Mouse (Mus musculus) brain, adult 2 months (tissue): ENCODE data around the gene Dctn5.

ENCODE experiments used
- DNase-seq: peaks from one replicate; pipeline ENCODE4 v3.0.0; 2011; ENCODE audit warnings: low read depth, low spot score

Dctn5 gene

DNA sequence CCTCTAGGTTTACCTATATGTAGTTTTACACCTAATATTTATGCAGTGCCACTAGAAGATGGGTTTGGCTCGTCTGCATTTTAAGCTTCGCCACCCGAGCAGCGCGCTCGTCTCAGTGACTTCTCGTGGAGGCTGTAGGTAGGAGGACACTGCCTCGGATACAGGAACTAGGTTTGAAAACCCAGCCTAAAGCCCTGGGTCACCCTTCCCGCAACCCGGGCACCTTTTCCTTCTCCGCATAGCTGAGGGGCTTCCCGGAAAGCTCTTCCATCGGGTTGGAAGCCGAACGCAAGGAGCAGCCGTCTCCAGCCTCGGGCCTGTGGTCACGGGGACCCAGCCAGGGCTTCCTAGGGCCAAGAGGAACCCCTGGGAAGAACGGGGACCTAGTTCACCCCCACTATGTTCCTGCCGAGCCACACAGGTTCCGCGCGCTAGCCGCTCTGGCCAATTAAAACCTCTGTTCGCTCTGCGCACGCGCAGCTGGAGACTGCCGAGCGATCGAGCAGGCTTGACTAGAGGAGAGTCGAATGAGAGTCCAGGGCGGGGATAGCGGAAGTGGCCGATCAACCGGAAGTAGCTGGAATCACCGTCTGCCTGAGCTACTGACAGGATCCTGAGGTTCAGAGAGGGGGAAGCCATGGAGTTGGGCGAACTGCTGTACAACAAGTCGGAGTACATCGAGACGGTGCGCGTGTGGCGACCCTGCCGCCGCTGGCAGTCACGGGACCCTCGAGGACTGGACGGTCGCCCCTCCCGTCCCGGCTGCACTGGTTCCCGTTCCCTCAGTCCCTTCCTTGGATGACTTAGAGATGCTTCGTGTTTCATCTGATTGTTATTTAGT, at the start of gene Dctn5, which contains the start of gene Palb2:
Gene Dctn5, plus strand, starts transcription at position 545 of the 841 bp plus-strand sequence.
Gene Palb2, minus strand, starts transcription at position 489 of the 841 bp plus-strand sequence.
- DNase-seq, result peak; percentile 98

DNA sequence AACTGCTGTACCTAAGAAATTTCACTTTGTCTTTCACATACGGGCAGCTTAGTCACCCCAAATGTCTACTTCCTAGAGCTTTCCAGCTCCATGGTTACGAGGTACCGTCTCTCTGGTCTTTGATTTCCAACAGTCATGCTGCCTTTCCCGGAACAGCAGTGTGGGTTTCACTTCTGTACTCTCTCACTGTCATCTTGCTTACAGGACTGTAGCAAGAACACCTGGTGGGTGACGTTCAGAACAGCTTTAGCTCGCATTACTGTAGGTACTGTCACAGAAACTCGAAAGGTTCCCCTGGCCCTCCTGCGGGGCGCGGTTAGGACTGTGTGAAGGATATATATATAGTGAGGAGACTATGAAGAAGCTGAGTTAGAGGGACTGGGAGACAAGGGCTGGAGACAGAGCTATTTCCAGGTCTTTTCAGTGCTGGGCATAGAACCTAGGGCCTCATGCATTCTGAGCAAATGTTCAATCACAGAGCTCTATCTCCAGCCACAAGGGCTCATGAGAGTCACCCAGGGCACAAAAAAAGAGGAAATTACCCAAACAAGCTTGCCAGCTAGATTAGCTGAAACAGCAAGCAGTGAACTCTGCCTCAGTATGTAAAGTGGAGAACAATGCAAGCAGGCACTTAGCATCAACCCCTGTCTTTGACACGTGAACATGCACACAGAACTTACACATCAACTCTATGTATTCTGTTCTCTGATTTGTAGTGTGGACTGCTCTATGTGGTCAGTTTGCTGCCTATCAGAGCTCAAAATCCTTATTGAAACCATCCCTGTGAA, 45.5 kb upstream of the Dctn5 start:
- peak; percentile 32 for DNase-seq

DNA sequence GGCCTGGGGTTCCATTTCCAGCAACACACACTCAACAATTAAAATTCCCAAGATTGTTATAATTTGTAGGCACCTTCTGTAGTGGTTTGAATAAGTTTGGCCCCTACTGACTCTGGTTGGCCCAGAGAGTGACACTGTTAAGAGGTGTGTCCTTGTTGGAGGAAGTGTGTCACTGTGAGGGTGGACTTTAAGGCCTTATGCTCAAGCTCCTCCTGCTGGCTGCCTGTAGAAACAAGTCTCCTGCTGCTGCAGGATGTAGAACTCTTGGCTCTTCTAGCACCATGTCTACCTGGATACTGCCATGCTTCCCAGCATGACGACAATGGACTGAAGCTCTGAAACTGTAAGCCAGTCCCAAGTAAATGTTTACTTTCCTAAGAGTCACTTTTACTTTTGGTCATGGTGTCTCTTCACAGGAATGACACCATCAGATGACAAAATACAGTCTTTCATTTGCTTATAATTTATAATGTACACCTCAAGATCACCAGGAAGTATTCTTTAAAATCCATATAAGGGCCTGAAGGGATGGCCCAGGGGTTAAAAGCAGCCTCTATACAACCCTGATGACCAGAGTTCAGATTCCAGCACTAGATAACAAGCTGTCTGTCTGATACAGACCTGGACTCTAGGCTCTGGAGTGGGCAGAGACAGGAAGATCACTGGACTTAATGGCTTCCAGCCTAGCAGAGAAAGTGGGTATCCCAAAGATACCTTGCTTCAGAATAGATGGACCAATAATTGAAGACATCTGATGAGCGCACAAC, 38.1 kb upstream of the Dctn5 start:
- DNase-seq, result no peak

DNA sequence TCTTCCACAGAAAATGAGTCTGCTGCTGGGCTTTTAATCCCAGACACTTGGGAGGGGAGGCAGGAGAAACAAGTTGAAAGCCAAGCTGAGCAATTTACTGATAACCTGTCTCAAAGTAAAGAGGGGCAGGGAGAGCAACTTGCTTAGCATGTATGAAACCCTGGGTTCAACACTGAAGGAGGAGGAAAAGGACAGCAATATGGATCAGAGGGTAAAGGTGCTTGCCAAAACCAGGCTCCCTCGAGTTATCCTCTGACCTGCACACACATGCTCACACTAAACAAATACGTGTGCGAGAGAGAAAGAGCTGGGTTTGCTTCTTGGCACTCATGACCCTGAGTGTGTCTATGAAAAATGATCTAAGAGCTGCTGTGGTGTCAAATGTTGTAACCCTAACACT, 34.8 kb upstream of the Dctn5 start:
- DNase-seq, result no peak

DNA sequence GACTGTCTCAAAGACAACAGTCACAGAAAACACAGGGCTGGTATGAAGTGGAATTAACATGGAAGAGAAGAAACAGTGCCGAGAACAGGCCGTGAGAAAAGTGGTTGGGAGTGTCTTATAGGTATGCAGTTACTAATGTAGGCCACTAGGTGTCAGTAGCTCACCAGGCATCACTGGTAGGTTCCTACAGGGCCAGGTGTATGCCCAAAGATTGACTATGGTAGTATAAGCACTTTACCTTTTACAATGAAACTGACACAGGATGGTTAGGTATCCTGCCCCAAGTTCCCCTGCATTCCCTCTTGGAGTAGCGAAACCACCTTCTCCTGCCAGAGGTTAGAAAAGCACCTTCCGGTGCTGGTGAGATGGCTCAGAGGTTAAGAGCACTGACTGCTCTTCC, 33.6 kb upstream of the Dctn5 start:
- DNase-seq, result peak; percentile 69

DNA sequence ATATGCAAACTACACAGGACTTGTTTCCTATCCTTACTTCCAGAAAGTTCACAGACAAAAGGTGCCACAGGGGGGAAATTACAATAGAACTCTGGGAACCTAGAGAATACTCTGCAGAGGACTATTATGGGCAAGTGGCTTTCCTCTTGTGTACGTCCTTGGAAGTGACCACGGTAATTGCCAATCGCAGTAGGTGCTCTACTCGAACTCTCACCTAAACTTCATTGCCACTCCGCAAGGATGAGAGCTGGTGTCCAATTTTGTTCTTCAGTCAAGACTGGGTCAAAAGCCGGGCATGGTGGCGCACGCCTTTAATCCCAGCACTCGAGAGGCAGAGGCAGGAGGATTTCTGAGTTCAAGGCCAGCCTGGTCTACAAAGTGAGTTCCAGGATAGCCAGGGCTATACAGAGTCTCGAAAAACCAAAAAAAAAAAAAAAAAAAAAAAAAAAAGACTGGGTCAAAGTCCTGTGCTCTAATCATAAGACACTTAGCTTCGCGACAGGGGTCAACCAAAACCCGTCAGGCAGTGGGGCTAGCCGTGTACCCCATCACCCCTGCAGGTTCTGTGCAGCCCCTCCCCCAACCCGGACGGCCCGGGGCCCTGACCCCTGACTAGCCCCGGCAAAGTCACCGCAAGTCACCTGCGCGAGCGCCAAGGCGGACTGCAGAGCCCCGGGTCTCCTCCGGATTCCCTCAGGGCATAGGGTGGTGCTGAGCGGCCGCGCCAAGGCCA, 31.7 kb upstream of the Dctn5 start:
- peak; percentile 31 for DNase-seq

DNA sequence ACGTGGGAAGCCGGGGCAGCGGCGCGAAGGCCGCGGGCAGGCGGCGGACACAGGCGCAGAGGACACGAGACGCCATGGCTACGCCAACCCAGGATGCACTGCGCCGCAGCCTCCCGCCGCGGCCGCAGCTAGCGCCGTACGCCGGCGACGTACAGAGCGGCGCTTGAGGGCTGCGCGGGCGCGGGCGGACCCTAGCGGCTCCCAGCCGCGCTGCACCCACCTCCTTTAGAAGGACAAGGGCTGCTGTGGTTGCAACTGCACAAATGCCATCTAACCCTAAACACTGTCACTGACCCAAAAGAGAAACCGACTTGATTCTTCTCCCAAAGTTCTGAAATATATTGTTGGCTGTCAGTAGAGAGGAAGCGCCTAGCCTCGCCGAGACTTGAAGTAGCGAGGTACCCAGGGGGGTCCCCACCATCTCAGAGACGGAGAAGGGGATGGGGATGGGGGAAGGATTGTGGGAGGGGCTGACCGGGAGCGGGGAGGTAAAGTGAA, 31.0 kb upstream of the Dctn5 start, which contains the start of gene Ndufab1:
Gene Ndufab1, minus strand, starts transcription at position 140 of the 498 bp plus-strand sequence.
- peak; percentile 97 for DNase-seq

DNA sequence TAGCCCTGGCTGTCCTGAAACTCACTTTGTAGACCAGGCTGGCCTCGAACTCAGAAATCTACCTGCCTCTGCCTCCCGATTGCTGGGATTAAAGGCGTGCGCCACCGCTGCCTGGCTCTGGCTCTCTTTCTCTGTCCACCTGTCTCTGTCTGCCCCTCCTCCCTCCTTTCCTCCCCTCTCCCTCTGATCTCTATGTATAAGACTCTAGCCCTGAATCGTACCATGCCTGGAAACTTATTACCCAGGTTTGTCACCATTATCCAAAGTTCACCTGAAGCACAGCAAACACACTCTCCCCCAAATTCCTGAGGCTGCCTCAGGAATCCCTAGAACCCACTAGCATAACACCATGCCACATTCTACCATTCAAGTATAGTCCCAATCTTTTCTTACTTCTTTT, 24.6 kb upstream of the Dctn5 start:
- DNase-seq, result no peak

DNA sequence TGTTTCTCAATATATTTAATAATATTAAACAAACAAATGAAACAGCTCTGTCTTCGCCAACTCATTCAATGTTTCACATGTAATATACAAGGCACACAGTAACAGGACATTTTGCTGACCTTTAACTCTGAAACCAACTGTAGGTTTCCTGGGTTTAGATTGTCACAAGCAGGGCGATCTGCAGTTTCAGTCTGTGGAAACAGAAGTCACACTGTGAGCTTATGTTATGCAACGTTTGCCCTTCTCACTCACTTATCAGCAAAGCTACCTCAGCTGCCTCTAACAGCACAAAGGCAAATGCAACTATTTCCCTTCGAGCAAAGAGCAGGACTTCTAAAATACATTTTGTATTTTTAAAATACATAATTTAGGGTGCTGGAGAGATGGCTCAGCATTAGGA, 9.3 kb upstream of the Dctn5 start:
- no peak for DNase-seq

DNA sequence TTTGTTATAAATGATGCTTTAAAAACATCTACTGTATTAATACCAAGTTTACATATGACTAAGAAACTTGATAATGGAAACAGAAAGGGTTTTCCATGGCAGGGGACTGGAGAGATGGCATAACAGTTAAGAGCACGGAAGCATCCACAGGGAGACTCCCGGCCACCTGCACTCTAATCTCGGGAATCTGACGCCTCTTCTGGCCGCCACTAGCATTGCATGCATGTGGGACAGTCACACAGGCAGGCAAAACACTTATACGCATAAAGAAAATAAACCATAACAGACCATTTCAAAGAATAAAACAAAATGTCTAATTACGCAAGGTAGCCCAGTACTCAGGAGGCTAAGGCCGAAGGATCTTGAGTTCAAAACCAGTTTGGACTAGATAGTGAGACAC, 7.2 kb upstream of the Dctn5 start:
- no peak for DNase-seq

DNA sequence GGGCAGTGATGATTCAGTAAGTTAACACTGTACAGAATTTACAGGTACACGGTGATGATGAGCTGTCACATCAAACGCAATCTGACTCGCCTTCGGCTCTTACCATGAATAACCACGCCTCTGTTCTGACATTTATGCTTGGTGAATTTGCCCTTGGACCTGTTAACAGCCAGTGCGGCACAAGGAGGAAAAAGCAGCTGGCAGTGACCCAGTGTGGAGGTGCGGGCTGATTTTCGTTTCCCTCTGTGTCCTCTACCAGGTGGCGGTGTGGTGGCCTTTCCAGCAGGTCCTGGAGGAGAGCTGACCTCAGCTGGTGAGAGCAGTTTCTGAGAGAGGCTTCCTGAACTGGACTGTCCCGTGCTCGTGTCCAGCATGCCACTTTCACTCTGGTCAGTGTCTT, 5.9 kb upstream of the Dctn5 start:
- DNase-seq, result no peak

DNA sequence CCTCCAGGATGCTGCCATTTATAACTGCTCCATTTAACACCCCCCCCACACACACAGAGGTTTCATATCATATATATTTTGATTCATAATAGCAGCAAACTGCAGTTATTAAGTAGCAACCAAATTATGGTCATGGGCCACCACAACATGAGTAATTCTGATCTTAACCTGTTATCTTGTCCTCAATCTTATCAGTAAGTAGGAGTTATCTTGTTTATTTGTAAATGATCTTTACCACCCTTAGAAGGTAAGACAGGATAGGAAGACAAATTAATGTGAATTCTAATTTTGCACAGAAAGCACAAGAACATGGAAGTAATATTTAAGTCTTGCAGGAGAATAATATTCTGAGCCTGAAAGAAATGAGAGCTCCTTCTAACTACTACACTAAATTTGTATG, 1.0 kb upstream of the Dctn5 start:
- no peak for DNase-seq

DNA sequence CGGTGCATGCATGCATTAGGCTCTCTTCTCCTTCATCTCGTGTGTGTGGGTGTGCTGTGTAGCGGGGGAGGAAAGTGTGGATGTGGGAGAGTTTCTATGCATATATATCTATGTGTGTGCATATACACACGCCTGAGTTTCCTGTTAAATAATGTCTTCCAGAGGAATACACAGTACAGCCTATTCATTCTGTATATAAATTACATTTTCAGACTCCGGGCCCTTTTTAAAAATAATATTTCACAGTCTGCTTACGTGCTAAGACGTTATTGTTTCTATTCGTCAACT, 441 bp downstream of the Dctn5 start:
- DNase-seq, result no peak

DNA sequence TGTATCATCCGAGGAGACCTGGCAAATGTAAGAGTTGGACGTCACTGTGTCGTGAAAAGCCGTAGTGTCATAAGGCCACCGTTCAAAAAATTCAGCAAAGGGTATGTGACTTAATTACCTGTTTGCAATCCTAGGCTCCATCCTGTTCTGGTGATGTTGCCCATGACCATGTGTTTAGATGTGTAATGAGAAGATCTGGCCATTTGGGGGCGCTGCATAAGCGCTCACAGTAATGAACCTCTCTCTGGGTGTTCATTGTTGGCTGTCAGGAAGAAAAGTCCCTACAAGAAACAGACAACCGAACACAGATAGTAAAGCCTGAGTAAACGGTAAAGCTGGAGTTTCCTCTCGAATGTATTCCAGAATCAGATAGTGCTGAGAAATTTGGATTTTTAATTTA, 2.2 kb downstream of the Dctn5 start:
- no peak for DNase-seq

DNA sequence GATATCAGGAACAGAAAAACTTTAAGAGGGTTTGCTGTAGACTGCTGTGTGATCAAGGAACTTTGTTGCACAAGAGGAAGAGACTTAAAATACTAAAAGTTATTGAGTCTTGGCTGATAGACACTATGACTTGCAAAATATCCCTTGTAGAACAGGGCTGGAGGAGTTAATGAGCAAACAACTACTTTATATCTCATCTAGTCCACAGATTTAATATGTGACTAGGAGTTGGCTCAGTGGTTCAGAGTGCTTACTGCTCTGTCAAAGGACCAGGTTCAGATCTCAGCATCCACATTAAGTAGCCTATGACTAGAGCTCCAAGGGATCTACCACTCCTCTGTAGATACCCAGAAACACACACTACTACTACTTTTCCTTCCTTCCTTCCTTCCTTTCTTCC, 4.2 kb downstream of the Dctn5 start:
- no peak for DNase-seq

DNA sequence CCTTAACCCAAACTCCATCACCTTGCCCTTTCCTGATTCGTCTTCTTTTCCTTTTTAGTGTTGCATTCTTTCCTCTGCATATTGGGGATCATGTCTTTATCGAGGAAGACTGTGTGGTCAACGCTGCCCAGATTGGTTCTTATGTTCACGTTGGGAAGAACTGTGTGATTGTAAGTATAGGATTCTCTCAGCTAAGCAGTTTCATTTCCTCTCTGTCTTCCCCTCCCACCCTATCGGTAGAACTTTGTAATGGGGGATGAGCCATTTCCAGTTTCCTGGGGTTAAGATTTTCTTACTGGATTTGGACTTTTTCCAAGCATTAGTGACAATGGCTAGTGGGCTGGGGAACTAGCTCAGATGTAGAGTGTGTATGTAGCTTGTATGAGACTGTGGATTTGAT, 5.3 kb downstream of the Dctn5 start:
- DNase-seq, result no peak

DNA sequence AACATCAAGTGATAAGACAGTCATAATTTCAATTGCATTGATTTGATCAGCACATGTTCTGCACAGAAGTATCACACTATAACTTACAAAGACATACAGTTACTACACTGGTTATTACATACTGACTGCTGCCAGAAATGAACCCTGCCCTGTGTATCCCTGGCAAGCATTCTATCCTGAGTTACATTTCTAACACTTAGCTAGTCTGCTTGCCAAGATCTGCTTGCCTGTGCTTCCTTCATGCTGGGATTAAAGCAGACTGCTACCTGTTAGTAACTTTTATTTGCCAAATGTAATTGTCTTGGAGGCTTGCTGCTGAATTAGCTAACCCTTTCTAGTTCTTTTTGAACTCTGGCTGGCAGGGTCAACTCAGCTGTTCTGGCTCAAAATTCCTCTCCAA, 8.2 kb downstream of the Dctn5 start:
- no peak for DNase-seq

DNA sequence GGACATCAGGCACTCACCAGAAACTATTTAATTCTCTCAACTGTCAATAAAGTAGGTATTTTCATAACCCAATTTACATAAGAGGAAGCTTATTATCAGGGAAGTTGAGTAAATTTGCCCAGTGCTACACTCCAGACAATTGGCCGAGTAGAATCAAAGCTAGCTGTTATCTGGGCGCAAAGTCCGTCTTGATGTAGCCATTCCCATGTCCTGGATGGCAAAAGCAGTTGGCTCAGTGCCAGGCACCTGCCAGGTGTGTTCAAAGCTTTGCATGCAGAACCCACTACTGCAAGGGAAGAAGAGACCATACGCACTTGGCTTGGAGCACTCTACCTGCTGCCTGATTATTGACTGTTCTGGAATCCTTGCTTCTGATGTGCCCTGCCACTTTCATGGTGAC, 19.6 kb downstream of the Dctn5 start:
- DNase-seq, result no peak

DNA sequence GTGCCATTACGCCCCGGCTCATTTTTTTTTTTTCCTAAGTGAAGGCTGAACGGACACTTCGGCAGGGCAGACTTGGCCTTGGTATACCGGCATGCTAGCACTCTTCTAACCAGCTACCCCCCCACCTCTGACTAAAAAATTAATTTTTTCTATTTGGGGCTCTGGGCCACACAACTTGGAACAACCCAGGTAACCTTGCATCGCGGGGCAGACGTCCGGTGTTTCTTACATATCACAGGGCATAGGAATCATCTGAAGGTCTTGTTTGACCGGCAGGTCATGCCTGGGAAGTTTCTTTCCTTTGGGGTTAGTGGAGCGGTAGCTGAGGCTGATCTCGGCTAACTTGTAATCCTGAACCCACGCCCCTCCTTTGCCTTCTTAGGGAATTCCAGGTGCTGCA, 25.6 kb downstream of the Dctn5 start:
- no peak for DNase-seq

DNA sequence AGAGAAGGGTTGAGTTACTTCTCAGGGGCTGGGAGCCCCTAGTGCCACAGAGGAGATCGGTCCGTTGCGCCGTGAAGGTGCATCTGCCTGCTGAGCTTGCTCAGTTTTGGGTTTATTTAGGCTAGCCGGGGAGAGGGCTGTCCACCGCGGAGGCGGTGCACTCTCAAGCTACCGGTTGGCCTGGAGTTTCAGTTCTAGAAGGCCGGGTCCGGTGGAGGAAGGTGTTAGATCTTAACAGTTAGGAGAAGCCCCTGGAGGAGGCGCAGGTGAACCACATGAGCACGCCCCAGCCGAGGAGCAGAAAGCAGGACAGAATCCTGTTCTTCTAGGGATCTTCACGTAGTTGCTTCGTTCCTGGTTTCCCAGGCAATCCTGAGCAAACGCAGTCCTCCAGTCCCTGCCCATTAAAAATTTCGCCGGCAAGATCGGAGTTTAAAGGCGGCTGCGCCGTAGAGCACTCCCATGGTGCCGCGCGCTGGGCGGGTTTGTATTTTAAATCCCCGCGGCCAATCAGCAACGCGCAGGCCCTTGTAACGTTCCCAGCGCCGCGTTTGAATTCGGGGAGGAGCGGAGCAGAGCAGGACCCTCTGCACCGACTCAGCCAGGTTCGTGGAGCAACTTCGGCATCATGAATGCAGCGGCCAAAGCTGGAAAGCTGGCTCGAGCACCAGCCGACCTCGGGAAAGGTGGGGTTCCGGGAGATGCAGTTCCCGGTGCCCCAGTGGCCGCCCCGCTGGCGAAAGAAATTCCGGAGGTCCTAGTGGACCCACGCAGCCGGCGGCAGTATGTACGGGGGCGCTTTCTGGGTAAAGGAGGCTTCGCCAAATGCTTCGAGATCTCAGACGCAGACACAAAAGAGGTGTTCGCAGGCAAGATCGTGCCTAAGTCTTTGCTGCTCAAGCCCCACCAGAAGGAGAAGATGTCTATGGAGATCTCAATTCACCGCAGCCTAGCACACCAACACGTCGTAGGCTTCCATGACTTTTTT, 26.4 kb downstream of the Dctn5 start, which contains the start of gene Plk1:
Gene Plk1, plus strand, starts transcription at position 525 of the 988 bp plus-strand sequence.
- peak; percentile 88 for DNase-seq
